Mouse (Mus musculus): ENCODE results near the gene Faf1.

DNA sequence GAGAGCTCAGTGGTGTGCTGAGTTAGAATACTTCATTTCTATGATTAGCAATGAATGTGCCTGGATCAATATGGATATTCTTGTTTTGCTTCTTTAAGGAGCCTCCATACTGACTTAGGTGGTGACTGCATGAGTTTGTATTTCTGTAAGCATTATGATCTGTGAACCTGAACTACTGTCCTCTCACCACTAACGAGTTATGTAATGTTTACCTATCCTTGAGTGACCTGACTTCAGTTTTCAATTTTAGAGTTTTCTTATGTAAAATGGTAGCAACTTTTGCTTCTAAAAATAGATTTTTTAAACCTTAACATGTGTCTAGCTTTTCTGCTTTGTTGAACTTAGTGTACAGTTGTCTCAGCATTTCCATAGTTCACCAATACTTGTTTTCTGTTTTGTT, 92.7 kb downstream of the Faf1 start:
- TF ChIP-seq CTCF (IDR thresholded peaks at IDR 0.05), result no peak
- TF ChIP-seq EP300 (IDR thresholded peaks at IDR 0.05), result no peak

All from lung, postnatal 0 days (tissue).